Mouse (Mus musculus): ENCODE measurements around the gene Zbtb5.

DNA sequence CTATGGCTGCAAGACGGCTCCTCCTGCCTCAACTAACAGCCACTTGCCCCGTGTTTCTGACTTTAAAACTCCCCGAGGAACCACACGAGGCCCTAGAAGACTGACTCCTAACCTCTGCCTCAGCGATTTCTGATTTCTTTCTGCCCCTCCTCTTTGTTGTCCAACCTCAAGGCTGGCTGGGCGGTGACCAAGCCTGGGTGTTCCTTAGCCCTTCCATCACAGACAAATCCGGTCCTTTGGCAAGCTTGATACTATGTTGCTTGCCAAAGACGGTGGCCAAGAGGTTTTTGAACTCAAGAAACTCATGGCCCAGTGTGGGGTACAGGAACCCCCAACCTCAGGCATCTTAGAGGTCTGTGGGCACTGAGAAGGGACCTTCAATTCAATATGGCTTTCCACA is 37.9 kb downstream of the Zbtb5 start:
- no peak for TF ChIP-seq CTCF (IDR thresholded peaks at IDR 0.05; ENCODE audit: low read depth, low read length)
- no peak for TF ChIP-seq POLR2AphosphoS5 (IDR thresholded peaks at IDR 0.05; ENCODE audit: insufficient replicate concordance, low read depth, low read length)
